Mouse (Mus musculus) hindbrain, embryonic 16.5 days (tissue): ENCODE results near the gene Syt15. TPM values are rescaled to one million over a fixed set of nuclear protein-coding genes. Genes with fewer than 3 reads are reported as not detected.

Source experiments
- ATAC-seq: fragments of 200-750 bp; cut with Nextera tagmentation; 2 replicates; pipeline ENCODE4 v1.8.0; 2017; ENCODE audit warnings: moderate TSS enrichment, moderate library complexity
- H3K27ac ChIP-seq: fragments of 300-500 bp; sonication (generic); 2 replicates; pipeline ENCODE4 v1.5.1; 2014; ENCODE audit warnings: low read depth, mild to moderate bottlenecking, control low read depth, low read length, moderate library complexity
- H3K27me3 ChIP-seq: fragments of 300-500 bp; sonication (generic); replicated peaks from 2 replicates; pipeline ENCODE4 v1.6.1; 2014; ENCODE audit warnings: low read length; ENCODE audit not compliant: control insufficient read depth, insufficient read depth
- H3K36me3 ChIP-seq: fragments of 300-500 bp; sonication (generic); 2 replicates; pipeline ENCODE4 v1.6.1; 2014; ENCODE audit warnings: mild to moderate bottlenecking, low read length, moderate library complexity, mixed read lengths; ENCODE audit not compliant: control insufficient read depth, insufficient read depth
- H3K4me1 ChIP-seq: fragments of 300-500 bp; sonication (generic); 2 replicates; pipeline ENCODE4 v1.6.1; 2014; ENCODE audit warnings: low read depth, low read length; ENCODE audit not compliant: control insufficient read depth, insufficient read depth
- H3K4me2 ChIP-seq: fragments of 300-500 bp; sonication (generic); 2 replicates; pipeline ENCODE4 v1.6.1; 2014; ENCODE audit warnings: mild to moderate bottlenecking, low read length, control low read depth, moderate library complexity
- H3K4me3 ChIP-seq: fragments of 300-500 bp; sonication (generic); 2 replicates; pipeline ENCODE4 v1.5.1; 2014; ENCODE audit warnings: mild to moderate bottlenecking, low read length, control low read depth, moderate library complexity
- H3K9ac ChIP-seq: fragments of 300-500 bp; sonication (generic); 2 replicates; pipeline ENCODE4 v1.6.1; 2014; ENCODE audit warnings: low read depth, mild to moderate bottlenecking, control low read depth, low read length, moderate library complexity
- H3K9me3 ChIP-seq: fragments of 300-500 bp; sonication (generic); 2 replicates; pipeline ENCODE4 v1.6.1; 2014; ENCODE audit warnings: mild to moderate bottlenecking, low read length, moderate library complexity; ENCODE audit not compliant: control insufficient read depth
- WGBS: fragments of 180-500 bp; shearing (Covaris S2); extraction: QIAGEN DNeasy Blood & Tissue Kit; methylation state at CpG from one replicate; pipeline ENCODE4 v1.1.7; 2014; 5-methylcytosine and 5-hydroxymethylcytosine counted together
- polyA plus RNA-seq: library from polyadenylated mRNA; unstranded; fragments of >200 nt; fragmentation: Nextera tagmentation; extraction: Ambion mirVana; gene quantifications from 2 replicates; pipeline ENCODE4 v1.2.1, GENCODE M21; 2015

Syt15 gene
- polyA plus RNA-seq, 1 experiment from 2014 or later = 0.91 TPM

- ATAC-seq = peak; percentile 85
Measured at GRCm38 (mm10) chr14:34200738-34201230, 18.6 kb upstream of the Syt15 start.

GRCm38 (mm10) chr14:34201231-34202035 is 18.0 kb upstream of the Syt15 start, which contains the start of gene Gprin2:
Gprin2 (minus strand) TSS chr14:34201653.
- peak within 1 kb of the TSS; percentile 80 for H3K27ac ChIP-seq
- H3K4me3 ChIP-seq = peak within 1 kb of the TSS; percentile 78
- 0 out of 2 replicates have a peak, but pooled peaks cover 8% of the 10 kb centered on the region for H3K4me1 ChIP-seq
- peak within 1 kb of the TSS; percentile 88 for H3K9ac ChIP-seq
- 3% methylated on average over 40 of the region's 52 CpGs for WGBS
- peak; percentile 73 for ATAC-seq
- no peaks in the 10 kb centered on the region for H3K36me3 ChIP-seq
- no peaks in the 10 kb centered on the region for H3K27me3 ChIP-seq
- H3K4me2 ChIP-seq = peak within 1 kb of the TSS; percentile 63
- no peaks in the 10 kb centered on the region for H3K9me3 ChIP-seq

More at GRCm38 (mm10) chr14:34200738-34201230, 18.6 kb upstream of the Syt15 start:
- Histone ChIP-seq H3K9me3 (no peaks in the 10 kb centered on the region), H3K9ac (peak overlapping the region; percentile 88), H3K27ac (peak overlapping the region; percentile 80), H3K36me3 (no peaks in the 10 kb centered on the region), H3K4me1 (0 out of 2 replicates have a peak, but pooled peaks cover 8% of the 10 kb centered on the region), H3K27me3 (no peaks in the 10 kb centered on the region), H3K4me3 (peak overlapping the region; percentile 78), H3K4me2 (peak overlapping the region; percentile 63)
- WGBS = 2% methylated on average over 19 of the region's 19 CpGs

GRCm38 (mm10) chr14:34207996-34208395 is 11.4 kb upstream of the Syt15 start:
- WGBS = 84% methylated on average over 6 of the region's 6 CpGs
- H3K27me3 ChIP-seq = no peaks in the 10 kb centered on the region
- H3K36me3 ChIP-seq = no peaks in the 10 kb centered on the region
- no peak overlapping the region for H3K4me2 ChIP-seq
- no peak overlapping the region for H3K9ac ChIP-seq
- H3K27ac ChIP-seq = no peak overlapping the region
- H3K9me3 ChIP-seq = no peaks in the 10 kb centered on the region
- H3K4me1 ChIP-seq = no peaks in the 10 kb centered on the region
- no peak for ATAC-seq
- H3K4me3 ChIP-seq = no peak overlapping the region

- H3K4me2 ChIP-seq = no peak overlapping the region
- H3K27ac ChIP-seq = no peak overlapping the region
- no peak overlapping the region for H3K9ac ChIP-seq
- WGBS = 48% methylated on average over 2 of the region's 2 CpGs
- no peaks in the 10 kb centered on the region for H3K9me3 ChIP-seq
- ATAC-seq = no peak
- no peaks in the 10 kb centered on the region for H3K27me3 ChIP-seq
- H3K4me3 ChIP-seq = no peak overlapping the region
- no peaks in the 10 kb centered on the region for H3K36me3 ChIP-seq
- no peaks in the 10 kb centered on the region for H3K4me1 ChIP-seq
Measured at GRCm38 (mm10) chr14:34208651-34209050, 10.7 kb upstream of the Syt15 start.

GRCm38 (mm10) chr14:34209080-34209479 is 10.3 kb upstream of the Syt15 start:
- WGBS = 49% methylated on average over 4 of the region's 4 CpGs
- Histone ChIP-seq H3K9me3 (no peaks in the 10 kb centered on the region), H3K36me3 (no peaks in the 10 kb centered on the region), H3K4me2 (no peak overlapping the region), H3K9ac (no peak overlapping the region), H3K27me3 (no peaks in the 10 kb centered on the region), H3K4me3 (no peak overlapping the region), H3K4me1 (no peaks in the 10 kb centered on the region), H3K27ac (no peak overlapping the region)
- no peak for ATAC-seq

- Histone ChIP-seq H3K9ac (no peak overlapping the region), H3K27me3 (no peaks in the 10 kb centered on the region), H3K9me3 (no peaks in the 10 kb centered on the region), H3K4me1 (no peaks in the 10 kb centered on the region), H3K4me3 (no peak overlapping the region), H3K4me2 (no peak overlapping the region), H3K36me3 (no peaks in the 10 kb centered on the region), H3K27ac (no peak overlapping the region)
- WGBS = 95% methylated on average over 4 of the region's 4 CpGs
- ATAC-seq = no peak
Measured at GRCm38 (mm10) chr14:34209942-34210341, 9.5 kb upstream of the Syt15 start.

- Histone ChIP-seq H3K27me3 (peaks cover 9% of the 10 kb centered on the region), H3K9ac (no peak overlapping the region), H3K4me2 (no peak overlapping the region), H3K9me3 (no peaks in the 10 kb centered on the region), H3K4me3 (no peak overlapping the region), H3K4me1 (peaks cover 6% of the 10 kb centered on the region), H3K27ac (no peak overlapping the region), H3K36me3 (no peaks in the 10 kb centered on the region)
- 61% methylated on average over 6 of the region's 6 CpGs for WGBS
- ATAC-seq = peak; percentile 67; the same call in 1 of the 2 replicates
Measured at GRCm38 (mm10) chr14:34215451-34216127, 3.8 kb upstream of the Syt15 start.

GRCm38 (mm10) chr14:34219786-34220198 is 397 bp downstream of the Syt15 start:
- Histone ChIP-seq H3K27ac (no peak overlapping the region), H3K4me1 (peaks cover 6% of the 10 kb centered on the region), H3K27me3 (peaks cover 12% of the 10 kb centered on the region), H3K4me3 (peak overlapping the region; percentile 29), H3K36me3 (no peaks in the 10 kb centered on the region), H3K4me2 (peak overlapping the region; percentile 54), H3K9me3 (no peaks in the 10 kb centered on the region), H3K9ac (peak overlapping the region; percentile 44; the same call in 1 of the 2 replicates)
- ATAC-seq = no peak
- WGBS = 4% methylated on average over 26 of the region's 29 CpGs

GRCm38 (mm10) chr14:34220426-34220825 is 1.0 kb downstream of the Syt15 start:
- Histone ChIP-seq H3K9ac (no peak overlapping the region), H3K27me3 (peaks cover 12% of the 10 kb centered on the region), H3K4me3 (no peak overlapping the region), H3K36me3 (no peaks in the 10 kb centered on the region), H3K4me2 (no peak overlapping the region), H3K4me1 (peaks cover 6% of the 10 kb centered on the region), H3K9me3 (no peaks in the 10 kb centered on the region), H3K27ac (no peak overlapping the region)
- 76% methylated on average over 5 of the region's 5 CpGs for WGBS
- ATAC-seq = no peak
